Mouse (Mus musculus) layer of hippocampus, postnatal 10 days (tissue): Measurements from ENCODE around the gene Fgfr2. TPM values are rescaled to one million over a fixed set of nuclear protein-coding genes. Genes with fewer than 3 reads are reported as not detected.

Experiments used
- DNase-seq, 2 experiments: peaks; one replicate each; pipeline ENCODE4 v3.0.0; 2021; ENCODE audit warnings: low spot score in 2 of 2
- total RNA-seq, 2 experiments: library from RNA; stranded (reverse); gene quantifications; 2 replicates each; pipeline ENCODE4 v1.2.3; 2021

The Fgfr2 gene
- total RNA-seq, 2 experiments from 2014 or later, result 35.6 to 48.3 TPM

- no peak for DNase-seq
Observed at GRCm38 (mm10) chr7:132781130-132781814, 341.9 kb downstream of the Fgfr2 start.

DNA sequence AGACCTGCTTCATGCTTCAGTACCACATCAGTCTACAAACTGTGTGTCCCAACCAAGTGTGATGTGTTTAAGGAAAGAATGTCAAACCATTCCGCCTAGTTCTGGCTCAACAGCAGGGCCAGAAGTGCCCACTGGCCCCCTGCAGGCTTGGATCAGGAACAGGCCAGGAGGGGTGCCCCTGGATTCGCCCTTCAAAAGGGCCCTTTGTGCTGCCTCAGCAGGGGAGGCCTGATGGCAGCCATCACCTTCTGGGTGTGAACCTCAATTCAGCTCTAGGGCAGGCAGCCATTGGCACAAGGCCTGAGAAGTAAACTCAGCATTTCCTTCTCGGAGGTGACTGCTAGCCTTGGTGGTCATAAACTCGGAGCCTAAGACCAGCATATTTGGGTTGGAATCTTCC lies 342.5 kb downstream of the Fgfr2 start:
- DNase-seq, result no peak

GRCm38 (mm10) chr7:132778630-132779029 lies 344.5 kb downstream of the Fgfr2 start:
- no peak for DNase-seq

DNA sequence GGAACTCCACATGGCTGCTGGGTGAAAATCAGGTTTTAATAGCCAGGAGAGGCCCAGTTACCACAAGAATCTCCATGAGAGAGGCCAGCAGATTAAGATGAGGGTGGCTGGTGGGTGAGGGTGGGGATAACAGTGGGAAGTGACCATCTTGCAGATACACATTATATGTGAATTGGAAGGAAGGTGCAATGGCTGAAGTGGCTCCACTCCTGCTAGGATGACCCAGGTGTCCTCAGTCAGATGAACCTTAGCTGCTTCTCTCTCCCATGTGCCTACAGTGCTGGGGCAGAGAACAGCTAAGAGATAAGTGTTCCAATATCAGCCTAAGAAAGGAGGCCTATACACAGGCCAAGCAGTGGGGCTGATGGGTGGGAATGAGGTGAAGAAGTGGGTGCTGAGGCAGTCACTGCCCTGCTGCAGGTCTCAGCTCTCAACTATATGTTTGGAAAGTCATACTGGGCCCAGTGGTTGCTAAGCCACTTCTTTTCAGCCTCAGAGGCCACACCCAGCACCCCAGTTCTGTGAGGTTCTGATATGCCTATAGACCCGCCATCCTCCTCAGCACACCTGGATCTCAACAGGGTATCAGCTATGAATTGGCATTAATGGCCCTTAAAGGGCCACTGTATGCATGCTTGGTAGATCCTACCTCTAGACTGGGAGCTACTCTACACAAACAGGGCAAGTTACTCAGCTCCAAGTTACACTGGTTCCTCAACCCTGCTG lies 345.3 kb downstream of the Fgfr2 start:
- no peak for DNase-seq

GRCm38 (mm10) chr7:132777117-132777516 lies 346.0 kb downstream of the Fgfr2 start:
- no peak for DNase-seq

DNA sequence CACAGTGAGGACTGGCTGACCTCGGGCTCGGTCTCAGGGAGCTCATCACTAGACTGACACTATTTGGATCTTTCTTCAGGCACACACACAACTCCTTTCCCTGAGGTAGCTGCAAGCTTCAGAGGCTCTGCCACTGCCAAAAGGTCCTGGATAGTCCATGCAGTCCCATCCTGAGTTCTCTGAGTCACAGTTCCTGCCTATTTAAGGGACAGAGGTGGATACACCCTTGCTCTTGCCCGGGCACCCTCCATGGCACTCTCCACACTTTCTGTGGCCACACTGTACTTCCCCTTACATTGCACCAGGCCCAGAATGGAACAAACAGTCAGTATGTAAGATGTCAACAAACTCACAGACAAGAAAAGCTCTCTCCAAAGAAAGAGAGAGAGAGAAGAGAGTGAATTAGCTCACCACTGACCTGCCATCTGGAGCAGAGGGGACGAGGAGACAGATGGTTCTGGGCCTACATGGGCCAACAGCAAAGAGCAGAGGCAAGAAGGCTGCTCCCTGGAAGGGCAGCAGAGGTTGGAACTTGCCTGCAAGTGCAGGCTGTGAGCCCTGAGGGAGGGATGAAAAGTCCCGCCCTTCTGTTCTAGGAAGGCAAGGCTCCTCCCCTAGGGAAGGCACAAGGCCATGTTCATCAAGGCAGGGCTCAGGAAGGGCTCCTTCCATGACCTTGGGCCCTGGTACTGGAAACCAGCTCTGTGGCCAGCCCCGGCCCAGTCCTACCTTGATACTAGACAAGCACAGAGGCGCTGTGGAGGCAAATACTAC lies 346.6 kb downstream of the Fgfr2 start:
- DNase-seq, result no peak

DNA sequence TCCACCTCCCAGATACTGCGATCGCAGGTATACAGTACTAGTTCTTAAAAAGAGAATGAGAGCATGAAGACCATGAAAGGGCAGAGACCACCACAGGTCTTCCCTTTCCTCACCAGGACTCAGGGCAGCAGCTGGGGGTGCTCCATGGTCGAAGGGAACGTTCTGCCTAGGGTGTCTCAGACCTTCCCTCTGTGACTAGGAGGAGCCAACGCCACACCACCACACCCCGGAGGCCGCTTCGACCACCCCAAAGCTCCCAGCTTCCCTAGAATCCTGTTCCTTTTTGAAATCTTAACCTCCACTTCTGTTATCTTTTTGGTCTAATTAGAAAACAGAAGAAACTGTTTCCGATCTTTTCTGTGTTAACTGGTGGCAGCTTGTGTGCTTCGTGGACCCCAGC lies 347.2 kb downstream of the Fgfr2 start:
- no peak for DNase-seq

- no peak for DNase-seq
Observed at GRCm38 (mm10) chr7:132775333-132775732, 347.8 kb downstream of the Fgfr2 start.

GRCm38 (mm10) chr7:132773011-132773705 lies 350.0 kb downstream of the Fgfr2 start:
- DNase-seq, result no peak

- DNase-seq, result no peak
Observed at GRCm38 (mm10) chr7:132772440-132772839, 350.7 kb downstream of the Fgfr2 start.

- no peak for DNase-seq
Observed at GRCm38 (mm10) chr7:132768498-132769344, 354.4 kb downstream of the Fgfr2 start.

- no peak for DNase-seq
Observed at GRCm38 (mm10) chr7:132767999-132768370, 355.2 kb downstream of the Fgfr2 start.

DNA sequence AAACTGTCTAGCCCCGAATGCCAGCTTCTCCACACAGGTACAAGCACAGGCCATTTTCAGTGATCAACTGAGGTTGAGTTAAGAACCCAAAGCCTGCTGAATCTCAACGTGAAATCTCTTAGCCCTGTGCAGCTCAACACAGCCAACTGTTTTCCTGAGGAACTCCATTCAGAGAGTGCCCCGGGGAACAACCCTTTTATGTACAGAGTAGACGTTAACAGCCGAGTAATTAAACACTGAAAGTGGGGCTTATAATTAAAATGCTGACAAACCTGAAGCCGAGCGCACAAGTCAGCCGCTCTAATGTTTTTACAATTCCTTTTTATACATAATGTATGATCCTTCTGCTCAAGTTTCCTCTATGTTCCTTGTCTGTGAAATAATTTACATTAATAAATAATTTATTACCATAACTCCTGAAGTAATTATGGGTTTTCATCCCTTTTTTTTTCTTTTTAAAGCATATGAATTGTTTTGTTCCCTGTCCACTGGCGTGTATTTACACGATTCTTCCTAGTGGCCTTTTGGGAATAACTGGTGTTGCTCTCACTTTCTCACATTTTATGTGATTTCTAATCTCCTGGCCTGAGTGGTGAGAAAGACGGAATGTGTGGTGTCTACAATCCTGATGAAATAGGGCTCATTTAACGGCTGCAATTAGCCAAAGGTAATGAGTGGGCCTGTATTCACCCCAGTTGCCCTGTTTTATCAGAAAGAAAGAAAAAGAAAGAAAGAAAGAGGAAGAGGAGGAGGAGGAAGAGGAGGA lies 355.7 kb downstream of the Fgfr2 start:
- DNase-seq, result no peak

DNA sequence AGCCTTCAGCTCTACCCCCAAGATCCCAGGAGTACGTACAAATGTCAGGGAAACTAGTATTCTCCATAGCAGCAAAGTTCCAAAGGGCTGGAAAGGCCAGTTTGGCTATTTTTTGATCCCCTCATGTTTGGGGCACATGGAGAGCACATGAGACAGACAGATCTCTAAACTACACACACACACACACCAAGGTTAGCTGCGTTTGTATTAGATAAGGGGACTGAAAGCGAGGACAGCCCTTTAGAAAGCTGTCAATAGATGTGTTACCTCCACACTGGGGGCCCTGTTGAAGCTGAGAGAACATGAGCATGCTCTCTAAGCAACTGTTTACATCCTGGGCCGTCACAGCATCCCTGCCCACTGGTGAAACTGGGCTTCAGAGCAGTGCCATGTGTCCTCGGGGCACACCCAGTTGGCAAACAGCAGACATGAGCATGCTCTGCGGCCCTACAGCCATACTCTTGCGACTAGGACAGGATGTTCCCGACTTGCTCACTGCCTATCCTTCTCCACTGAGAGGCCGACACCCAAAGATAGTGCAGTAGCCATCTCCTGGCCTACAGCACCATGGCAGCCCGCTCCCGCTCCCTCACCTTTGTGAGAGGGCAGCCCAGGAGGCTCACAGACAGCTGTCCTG lies 356.8 kb downstream of the Fgfr2 start:
- DNase-seq, result no peak

DNA sequence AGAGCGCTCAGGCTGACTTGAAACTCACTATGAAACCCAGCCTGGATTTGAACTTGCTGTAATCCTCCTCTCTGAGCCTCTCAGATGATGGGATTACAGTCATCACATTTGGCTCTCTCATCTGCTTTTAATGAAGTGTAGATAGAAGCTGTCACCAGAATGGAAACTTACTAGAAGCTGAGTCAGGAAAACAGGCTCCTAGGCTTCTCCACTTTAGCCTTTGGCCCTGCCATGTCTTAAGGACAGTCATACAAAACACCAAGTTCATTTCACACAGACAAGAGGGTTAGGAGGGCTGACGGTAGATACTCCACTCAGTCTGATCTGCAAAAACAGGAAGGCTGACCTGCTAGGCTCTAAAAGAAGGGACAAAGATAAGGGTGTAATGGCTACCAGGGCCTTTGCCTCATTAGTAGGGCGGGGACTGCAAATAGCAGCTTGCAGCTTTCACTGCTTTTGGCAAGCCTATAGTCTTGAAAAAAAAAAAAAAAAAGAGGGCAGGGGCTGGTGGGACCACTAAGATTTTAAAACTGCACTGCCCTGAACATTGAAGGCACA lies 357.4 kb downstream of the Fgfr2 start:
- DNase-seq, result no peak

DNA sequence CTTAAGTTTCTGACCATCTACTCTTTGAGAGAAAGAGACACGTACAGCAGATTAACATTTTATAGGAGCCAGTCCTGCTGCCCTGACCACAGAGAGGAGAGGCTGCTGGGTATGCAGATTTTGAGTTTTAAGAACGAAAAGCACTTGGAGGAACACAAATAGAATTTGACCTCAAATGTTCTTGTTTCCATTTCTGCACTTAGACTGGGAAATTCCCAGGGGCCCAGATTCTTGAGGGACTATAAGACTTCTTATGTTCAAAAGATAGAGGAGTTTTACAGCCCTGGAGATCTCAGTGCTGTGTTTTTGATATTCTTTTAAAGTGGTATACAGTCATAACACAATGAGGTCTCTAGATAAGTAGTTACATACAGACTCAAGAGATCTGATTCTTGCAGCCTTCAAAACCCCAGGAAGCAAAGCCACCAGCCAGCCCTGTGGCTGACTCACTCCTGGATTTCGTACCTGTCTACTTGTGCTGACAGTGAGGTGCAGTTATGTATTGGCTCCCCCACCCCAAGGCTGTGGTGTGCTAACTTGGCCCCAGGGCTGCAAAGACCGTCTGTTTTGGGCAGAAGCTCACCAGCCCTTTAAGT lies 358.2 kb downstream of the Fgfr2 start:
- DNase-seq, result no peak

GRCm38 (mm10) chr7:132764314-132764713 lies 358.8 kb downstream of the Fgfr2 start:
- no peak for DNase-seq

DNA sequence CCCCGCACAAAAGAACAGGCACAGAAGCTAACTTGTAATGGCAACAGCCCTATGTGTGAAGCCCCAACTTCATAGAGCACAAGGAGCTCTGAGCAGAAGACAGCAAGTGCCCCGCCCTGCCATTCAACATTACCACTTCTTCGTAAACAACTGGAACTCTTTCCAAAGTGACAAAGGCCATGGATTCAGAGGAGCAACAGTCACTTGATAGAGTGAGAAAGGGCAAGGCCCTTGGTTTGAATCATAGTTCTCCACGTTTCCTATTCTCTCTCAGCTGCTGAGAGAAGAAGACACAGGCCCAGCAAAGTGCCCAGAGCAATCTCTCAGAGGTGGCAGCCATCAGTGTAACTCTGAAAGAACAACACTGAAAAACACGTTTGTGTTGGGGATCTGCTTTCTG lies 359.2 kb downstream of the Fgfr2 start:
- no peak for DNase-seq

DNA sequence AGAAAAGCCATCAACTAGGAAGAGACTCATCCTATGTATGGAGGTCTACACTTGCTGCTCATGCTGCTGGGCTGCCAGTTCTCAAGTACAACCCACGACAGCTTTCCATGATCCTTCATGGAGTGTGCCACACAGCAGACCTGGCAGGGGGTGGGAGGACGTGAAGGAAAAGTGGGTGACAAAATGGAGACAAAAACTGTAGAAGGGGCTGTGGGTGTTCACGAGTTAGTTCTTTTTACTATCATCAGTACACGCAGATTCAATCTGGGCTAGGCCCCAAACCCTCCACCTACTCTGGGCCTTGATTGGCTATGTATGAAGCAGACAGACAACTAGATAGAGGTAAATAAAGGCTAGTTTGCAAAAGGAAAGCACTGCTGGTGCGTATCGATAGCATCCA lies 359.8 kb downstream of the Fgfr2 start:
- DNase-seq, result no peak
